Mouse (Mus musculus) CH12.LX (cell line): ENCODE measurements around the gene Kcnip4. TPM values are rescaled to one million over a fixed set of nuclear protein-coding genes. Genes with fewer than 3 reads are reported as not detected.

Source experiments
- DNase-seq: peaks from one replicate; pipeline ENCODE4 v3.0.0-alpha.2; 2013; ENCODE audit errors: extremely low read depth
- H3K27ac ChIP-seq: 2 replicates; pipeline ENCODE4 v1.5.1; 2012; ENCODE audit warnings: low read depth, mild to moderate bottlenecking, control low read depth, moderate library complexity; ENCODE audit not compliant: insufficient read depth
- H3K27me3 ChIP-seq: replicated peaks from 2 replicates; pipeline ENCODE3; 2012; ENCODE audit warnings: inconsistent platforms
- H3K36me3 ChIP-seq, 2 experiments: replicated peaks in 1 of 2; 2 replicates each; pipeline versions ENCODE3 to v1.6.1; 2012; ENCODE audit warnings: inconsistent platforms in 1 of 2, low read length in 1 of 2, mild to moderate bottlenecking in 1 of 2, mixed read lengths in 1 of 2, moderate library complexity in 1 of 2; ENCODE audit not compliant: control insufficient read depth in 1 of 2, insufficient read depth in 1 of 2
- H3K4me1 ChIP-seq, 2 experiments: 2 replicates each; pipeline ENCODE4 v1.6.1; 2012; ENCODE audit warnings: inconsistent platforms in 1 of 2, moderate library complexity in 1 of 2; ENCODE audit not compliant: insufficient read depth in 2 of 2, control insufficient read depth in 1 of 2
- H3K4me2 ChIP-seq: 2 replicates; pipeline ENCODE4 v1.6.1; 2012; ENCODE audit warnings: low read depth, mild to moderate bottlenecking, control low read depth; ENCODE audit not compliant: poor library complexity, insufficient read depth, severe bottlenecking
- H3K4me3 ChIP-seq, 3 experiments: fragments of 150-350 bp in 1 of 3; sonication (generic) in 1 of 3; replicated peaks in 1 of 3; 2 replicates each; pipeline versions ENCODE3 to v1.5.1; 2011 to 2012; ENCODE audit warnings: low read depth in 2 of 3, low read length in 2 of 3, mild to moderate bottlenecking in 2 of 3, moderate library complexity in 2 of 3, control low read depth in 1 of 3, improper control_type of control experiment in 1 of 3, inconsistent platforms in 1 of 3, mixed read lengths in 1 of 3; ENCODE audit not compliant: poor library complexity in 1 of 3
- H3K79me2 ChIP-seq: replicated peaks from 2 replicates; pipeline ENCODE4 v1.6.1; 2012; ENCODE audit warnings: mild to moderate bottlenecking, moderate library complexity; ENCODE audit not compliant: control insufficient read depth, poor library complexity, insufficient read depth, severe bottlenecking; ENCODE audit errors: extremely low read depth
- H3K9ac ChIP-seq: 2 replicates; pipeline ENCODE4 v1.6.1; 2012; ENCODE audit warnings: low read depth, mild to moderate bottlenecking, control low read depth, moderate library complexity; ENCODE audit not compliant: insufficient read depth
- H3K9me3 ChIP-seq: replicated peaks from 2 replicates; pipeline ENCODE3; 2012; ENCODE audit warnings: low read length, inconsistent platforms, mixed read lengths
- BHLHE40 ChIP-seq: IDR thresholded peaks from 2 replicates; pipeline ENCODE4 v1.6.1; 2011; ENCODE audit warnings: mild to moderate bottlenecking, low read depth, low read length, improper control_type of control experiment
- CHD1 ChIP-seq: IDR thresholded peaks from 2 replicates; pipeline ENCODE4 v1.6.1; 2012; ENCODE audit warnings: low read depth, low read length, improper control_type of control experiment, inconsistent platforms
- CHD2 ChIP-seq: IDR thresholded peaks from 2 replicates; pipeline ENCODE4 v1.6.1; 2011; ENCODE audit warnings: low read length, improper control_type of control experiment
- CTCF ChIP-seq, 2 experiments: IDR thresholded peaks in 1 of 2; conservative IDR thresholded peaks in 1 of 2; 2 replicates each; pipeline ENCODE4 v1.5.1; 2011 to 2012; ENCODE audit warnings: low read depth in 2 of 2, low read length in 2 of 2, improper control_type of control experiment in 1 of 2, inconsistent platforms in 1 of 2, mild to moderate bottlenecking in 1 of 2, moderate library complexity in 1 of 2
- E2F4 ChIP-seq: IDR thresholded peaks from 2 replicates; pipeline ENCODE4 v1.6.1; 2011; ENCODE audit warnings: low read depth, low read length, improper control_type of control experiment; ENCODE audit not compliant: insufficient replicate concordance
- ELF1 ChIP-seq: IDR thresholded peaks from 2 replicates; pipeline ENCODE4 v1.6.1; 2014; ENCODE audit warnings: low read depth, mild to moderate bottlenecking, inconsistent platforms, low read length, improper control_type of control experiment
- EP300 ChIP-seq: IDR thresholded peaks from 2 replicates; pipeline ENCODE4 v1.6.1; 2011; ENCODE audit warnings: low read length, improper control_type of control experiment
- ETS1 ChIP-seq: conservative IDR thresholded peaks from 2 replicates; pipeline ENCODE4 v1.6.1; 2012; ENCODE audit warnings: low read depth, mild to moderate bottlenecking, inconsistent platforms, low read length, improper control_type of control experiment, moderate library complexity
- IRF4 ChIP-seq: IDR thresholded peaks from 2 replicates; pipeline ENCODE4 v1.6.1; 2014; ENCODE audit warnings: low read depth, mild to moderate bottlenecking, inconsistent platforms, low read length, improper control_type of control experiment
- KAT2A ChIP-seq: IDR thresholded peaks from 2 replicates; pipeline ENCODE4 v1.6.1; 2012; ENCODE audit warnings: low read length, improper control_type of control experiment, inconsistent platforms; ENCODE audit not compliant: insufficient replicate concordance
- MAFK ChIP-seq: IDR thresholded peaks from 2 replicates; pipeline ENCODE4 v1.6.1; 2011; ENCODE audit warnings: low read length, improper control_type of control experiment; ENCODE audit not compliant: insufficient replicate concordance
- MAX ChIP-seq: IDR thresholded peaks from 2 replicates; pipeline ENCODE4 v1.6.1; 2011; ENCODE audit warnings: low read length, improper control_type of control experiment
- MXI1 ChIP-seq: IDR thresholded peaks from 2 replicates; pipeline ENCODE4 v1.6.1; 2011; ENCODE audit warnings: mild to moderate bottlenecking, low read depth, low read length, improper control_type of control experiment
- PAX5 ChIP-seq: IDR thresholded peaks from 2 replicates; pipeline ENCODE4 v1.6.1; 2012; ENCODE audit warnings: low read length, inconsistent platforms, mixed read lengths
- POLR2AphosphoS2 ChIP-seq: IDR thresholded peaks from 2 replicates; pipeline ENCODE4 v1.6.1; 2011; ENCODE audit warnings: low read depth, low read length, improper control_type of control experiment
- RAD21 ChIP-seq: IDR thresholded peaks from 2 replicates; pipeline ENCODE4 v1.6.1; 2011; ENCODE audit warnings: low read depth, mild to moderate bottlenecking, low read length, improper control_type of control experiment, moderate library complexity
- RCOR1 ChIP-seq: conservative IDR thresholded peaks from 2 replicates; pipeline ENCODE4 v1.6.1; 2012; ENCODE audit warnings: low read depth, mild to moderate bottlenecking, inconsistent platforms, low read length, improper control_type of control experiment
- SMC3 ChIP-seq: IDR thresholded peaks from 2 replicates; pipeline ENCODE4 v1.6.1; 2011; ENCODE audit warnings: low read depth, low read length, improper control_type of control experiment
- TBP ChIP-seq: conservative IDR thresholded peaks from 2 replicates; pipeline ENCODE4 v1.6.1; 2011; ENCODE audit warnings: low read depth, low read length, improper control_type of control experiment
- USF1 ChIP-seq: IDR thresholded peaks from 2 replicates; pipeline ENCODE4 v1.6.1; 2014; ENCODE audit warnings: low read depth, mild to moderate bottlenecking, inconsistent platforms, low read length, improper control_type of control experiment
- USF2 ChIP-seq: conservative IDR thresholded peaks from 2 replicates; pipeline ENCODE4 v1.6.1; 2011; ENCODE audit warnings: low read depth, low read length, improper control_type of control experiment
- ZC3H11A ChIP-seq: IDR thresholded peaks from 2 replicates; pipeline ENCODE4 v1.6.1; 2012; ENCODE audit warnings: low read depth, mild to moderate bottlenecking, inconsistent platforms, low read length, improper control_type of control experiment
- ZKSCAN1 ChIP-seq: IDR thresholded peaks from 2 replicates; pipeline ENCODE4 v1.6.1; 2012; ENCODE audit warnings: low read depth, inconsistent platforms, low read length, improper control_type of control experiment, borderline replicate concordance
- ZNF384 ChIP-seq: IDR thresholded peaks from 2 replicates; pipeline ENCODE4 v1.6.1; 2012; ENCODE audit warnings: low read depth, low read length, improper control_type of control experiment, inconsistent platforms
- dilution Hi-C: fragments of 300-500 bp; cut with MboI; formaldehyde crosslinking; loops from 2 replicates; pipeline ENCODE4 v1.14.3; 2020; ENCODE audit warnings: low sequenced_read_pairs; ENCODE audit not compliant: extremely low pct_unique_long_range_greater_than_20kb, extremely low pct_ligation_motif_present
- in situ Hi-C: fragments of 300-500 bp; cut with MboI; formaldehyde crosslinking; loops from 3 replicates; pipeline ENCODE4 v1.14.3; 2019; ENCODE audit warnings: low sequenced_read_pairs, low pct_ligation_motif_present, low pct_unique_long_range_greater_than_20kb, mixed read lengths
- polyA plus RNA-seq: library from polyadenylated mRNA; unstranded; fragments of >175 nt; gene quantifications from 2 replicates; pipeline ENCODE4 v1.2.1, GENCODE M21; 2012; ENCODE audit warnings: low read depth; ENCODE audit not compliant: insufficient read length
- total RNA-seq, 2 experiments: library from RNA; depleted of rRNA; stranded (reverse); fragments of 300-350 nt in 1 of 2; fragments of >200 nt in 1 of 2; gene quantifications; 2 replicates each; pipeline ENCODE4 v1.2.3; 2012 to 2014

Kcnip4 gene
- total and polyA plus RNA-seq, 3 experiments: 0.80 TPM; not detected in 2

DNA sequence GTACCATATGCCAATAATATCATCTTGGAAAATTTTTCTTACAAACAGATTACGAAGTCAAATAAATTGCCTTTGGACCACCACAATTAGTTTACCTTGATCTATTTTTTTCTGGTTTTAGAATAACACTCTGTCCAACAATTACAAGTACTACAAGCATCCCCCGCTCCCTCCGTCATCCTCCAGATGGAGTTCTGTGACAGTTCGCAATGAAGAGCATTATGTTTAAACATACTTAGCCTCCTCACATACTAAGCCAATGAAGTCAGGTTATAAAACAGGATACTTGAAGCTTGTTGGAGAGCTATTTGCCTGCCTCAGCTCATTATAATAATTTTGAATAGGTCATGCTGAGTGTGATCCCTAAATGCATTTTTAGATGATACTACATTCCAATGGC, 39.0 kb upstream of the Kcnip4 start:
- H3K27ac ChIP-seq: no peak overlapping the region
- no peaks in the 10 kb centered on the region for H3K4me1 ChIP-seq
- H3K9me3 ChIP-seq: peaks cover 45% of the 10 kb centered on the region
- DNase-seq: no peak
- H3K79me2 ChIP-seq: no peaks in the 10 kb centered on the region
- H3K4me3 ChIP-seq: no peak overlapping the region
- no peak overlapping the region for H3K4me2 ChIP-seq
- no peak overlapping the region for H3K9ac ChIP-seq
- in situ Hi-C loops: no loop called here
- TF ChIP-seq MAFK (no peak), E2F4 (no peak), ELF1 (no peak), CHD2 (no peak), MXI1 (no peak), ZNF384 (no peak), USF1 (no peak), USF2 (no peak), RCOR1 (no peak), SMC3 (no peak), IRF4 (no peak), POLR2AphosphoS2 (no peak), ZKSCAN1 (no peak), RAD21 (no peak), CHD1 (no peak), ZC3H11A (no peak), MAX (no peak), PAX5 (no peak), CTCF (conservative IDR thresholded peaks at IDR 0.05 in 1 of 2, IDR thresholded peaks at IDR 0.05 in 1 of 2; ENCODE audit: low read depth in 2 of 2, low read length in 2 of 2) (no peak)
- H3K36me3 ChIP-seq: no peaks in the 10 kb centered on the region
- no peaks in the 10 kb centered on the region for H3K27me3 ChIP-seq
- dilution Hi-C loops: no loop called here

DNA sequence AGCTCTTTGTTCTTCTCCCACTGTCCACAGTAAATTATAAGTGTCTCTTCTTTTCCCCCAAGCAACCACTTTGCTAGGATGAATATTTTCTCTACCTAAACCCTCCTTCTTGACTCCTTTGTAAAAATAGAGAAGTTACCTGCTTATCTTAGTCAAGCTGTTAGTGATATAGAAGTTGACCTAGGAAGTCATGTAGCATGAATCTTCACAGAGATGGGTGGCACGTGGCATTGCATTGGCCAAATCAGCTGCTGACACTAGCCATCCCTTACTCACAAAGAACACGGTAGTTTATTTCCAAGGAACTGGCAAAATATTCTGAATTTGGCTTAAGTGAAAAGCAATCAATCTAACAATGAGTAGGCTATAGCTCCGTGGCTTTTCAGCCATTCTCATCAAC, 32.7 kb upstream of the Kcnip4 start:
- Histone ChIP-seq H3K4me2 (no peak overlapping the region), H3K27me3 (no peaks in the 10 kb centered on the region), H3K4me3 (no peak overlapping the region), H3K9ac (no peak overlapping the region), H3K4me1 (no peaks in the 10 kb centered on the region), H3K36me3 (no peaks in the 10 kb centered on the region), H3K79me2 (no peaks in the 10 kb centered on the region), H3K9me3 (peaks cover 32% of the 10 kb centered on the region), H3K27ac (no peak overlapping the region)
- TF ChIP-seq KAT2A: no peak
- no peak for TF ChIP-seq ZKSCAN1
- no peak for TF ChIP-seq BHLHE40
- no peak for TF ChIP-seq MAX
- TF ChIP-seq USF1: no peak
- TF ChIP-seq IRF4: no peak
- TF ChIP-seq PAX5: no peak
- TF ChIP-seq TBP: no peak
- no peak for TF ChIP-seq EP300
- TF ChIP-seq E2F4: no peak
- TF ChIP-seq ETS1: no peak
- TF ChIP-seq MXI1: no peak
- dilution Hi-C loops (no loop called here), in situ Hi-C loops (no loop called here)
- no peak for DNase-seq
